Mouse (Mus musculus): ENCODE data around the gene Epha3. TPM values are rescaled to one million over a fixed set of nuclear protein-coding genes. Genes with fewer than 3 reads are reported as not detected.

Gene Epha3
- total RNA-seq, 2 experiments from 2014 or later = 0.37 to 1.3 TPM

GRCm38 (mm10) chr16:63500975-63501393 lies 363.0 kb downstream of the Epha3 start:
- no peak for DNase-seq
